Mouse (Mus musculus): ENCODE measurements around the gene Flywch1.
A peak's percentile ranks its signal among the peaks of the same experiment; 100 is the strongest.

DNA sequence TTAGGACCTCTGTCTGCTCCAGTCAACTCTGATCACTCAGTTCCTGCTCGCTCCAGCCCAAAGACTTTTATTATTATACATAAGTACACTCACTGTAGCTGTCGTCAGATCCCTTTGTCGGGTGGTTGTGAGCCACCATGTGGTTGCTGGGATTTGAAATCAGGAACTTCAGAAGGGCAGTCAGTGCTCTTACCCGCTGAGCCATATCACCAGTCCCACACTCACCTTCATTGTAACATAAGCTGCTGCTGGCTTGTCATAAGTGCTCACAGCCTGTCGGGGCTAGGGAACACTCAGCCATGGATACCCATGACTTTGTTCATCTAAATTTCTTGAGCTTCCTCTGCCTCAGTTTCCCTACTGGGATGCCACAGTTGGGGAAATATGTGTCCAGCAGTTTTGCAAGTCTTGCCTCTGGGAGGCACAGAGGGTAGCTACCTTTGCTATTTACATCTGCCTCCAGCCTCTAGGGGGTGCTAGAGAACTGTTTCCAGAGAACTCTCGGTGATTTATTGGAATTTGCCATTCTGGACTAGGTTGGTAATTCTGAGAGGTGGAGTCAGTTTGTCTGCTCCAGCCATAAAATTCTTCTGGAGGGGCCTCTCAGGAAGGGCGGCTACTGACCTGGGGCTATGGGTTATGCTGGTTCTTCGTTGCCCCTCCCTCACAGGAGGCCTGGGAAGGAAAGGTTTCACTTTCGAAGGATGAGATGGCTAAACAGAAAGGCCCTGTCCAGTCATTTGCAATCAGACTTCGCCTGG is 22.6 kb downstream of the Flywch1 start:
- TF ChIP-seq CTCF (IDR thresholded peaks at IDR 0.05; ENCODE audit: low read depth, low read length), result peak; percentile 37; the same call in 1 of the 2 replicates
- TF ChIP-seq POLR2A (IDR thresholded peaks at IDR 0.05; ENCODE audit: borderline replicate concordance, low read depth, low read length), result no peak

Measured in bone marrow macrophage, adult 2 months (primary cell).